Mouse (Mus musculus): ENCODE measurements at regions not wholly inside any gene's neighbourhood (a gene's known extent, or its start where the extent isn't known, plus 50 kb on each side); places are given as distances from the start of the nearest gene placed in this dataset.

GRCm38 (mm10) chr11:34153749-34154525, 54.0 kb downstream of the Foxi1 start:
- peak; percentile 15 for DNase-seq

- DNase-seq = peak; percentile 87
Measured at GRCm38 (mm10) chr11:34149370-34149976, 51.1 kb upstream of the 4930469K13Rik start.
